Mouse (Mus musculus): ENCODE results near the gene Accs.

The Accs gene

DNA sequence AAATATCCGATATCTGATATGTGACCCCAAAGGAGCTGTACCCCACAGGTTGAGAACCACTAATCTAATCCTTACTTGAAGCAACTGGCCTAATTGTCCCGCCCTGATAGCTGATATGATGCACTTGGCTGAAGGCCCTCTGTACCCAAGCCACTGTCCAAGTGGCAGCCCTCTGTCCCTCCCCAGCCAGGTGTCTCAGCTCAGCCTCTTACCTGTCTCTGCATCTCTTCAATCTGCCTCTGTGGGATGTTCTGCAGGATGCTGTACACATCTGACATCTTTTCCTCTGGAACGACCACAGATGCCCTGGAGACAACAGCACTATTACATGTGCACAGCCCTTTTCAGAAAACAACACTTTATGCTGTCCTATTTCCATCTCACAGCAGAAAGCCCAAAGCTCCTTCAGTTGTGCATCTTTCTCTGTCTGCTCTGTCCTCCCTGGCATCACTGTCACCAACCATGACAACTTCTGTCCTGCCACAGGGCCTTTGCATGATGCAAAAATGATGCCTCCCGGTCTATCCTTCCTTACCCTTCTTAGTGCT, 58.9 kb downstream of the Accs start:
- DNase-seq = no peak

DNA sequence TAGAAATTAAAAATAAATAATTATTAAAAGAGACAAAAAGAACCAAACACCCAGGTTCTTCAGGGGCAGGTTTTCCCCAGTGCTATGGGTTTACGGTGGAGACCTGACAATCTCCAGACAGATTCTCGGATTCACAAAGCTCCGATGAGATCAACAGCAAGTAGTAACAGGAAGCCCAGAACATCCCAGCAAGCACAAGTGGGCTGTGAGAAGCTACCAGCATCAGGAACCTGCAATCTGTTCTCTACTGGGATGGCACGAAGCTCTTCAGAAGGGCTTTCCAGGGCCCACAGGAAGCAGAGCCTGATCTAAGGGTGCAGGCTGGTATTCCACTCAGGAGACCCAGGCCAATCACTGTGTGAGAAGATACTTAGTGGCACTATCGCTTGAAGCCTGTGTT, 61.2 kb downstream of the Accs start:
- no peak for DNase-seq

DNA sequence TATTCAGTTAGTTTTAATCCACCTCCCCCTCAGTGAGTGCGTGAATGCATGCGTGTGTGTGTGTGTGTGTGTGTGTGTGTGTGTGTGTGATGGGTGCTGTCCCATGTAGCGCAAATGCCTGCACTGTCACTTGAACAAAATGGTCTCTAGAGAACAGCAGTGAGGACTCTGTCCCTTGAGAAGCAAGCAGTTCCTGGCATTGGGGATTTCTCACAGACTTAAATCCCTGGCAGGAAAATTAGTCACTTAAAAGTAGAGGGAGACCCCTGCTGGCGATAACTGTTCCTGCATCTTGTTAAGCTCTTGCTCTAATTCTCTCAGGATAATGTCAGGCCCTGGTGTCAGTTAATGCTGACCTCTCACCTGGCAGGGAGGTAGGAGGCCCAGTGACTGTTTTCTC, 63.6 kb downstream of the Accs start:
- DNase-seq = peak; percentile 64

DNA sequence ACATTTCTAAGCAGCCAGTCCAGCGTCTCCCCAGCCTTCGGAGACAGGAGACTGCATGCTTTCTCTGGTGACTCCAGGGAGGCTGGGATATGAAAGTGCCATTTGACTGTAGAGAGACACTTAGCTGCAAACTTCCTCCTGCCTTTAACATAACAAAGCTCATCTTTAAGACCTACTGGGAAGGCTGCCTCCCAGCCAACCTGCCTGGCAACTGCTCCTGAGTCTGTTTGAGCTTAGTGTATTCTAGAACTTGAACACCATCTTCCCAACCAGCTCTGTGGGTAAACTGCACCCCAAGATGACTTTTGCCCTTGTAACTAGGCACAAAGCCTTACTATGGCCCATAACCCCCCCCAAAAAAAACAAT, 64.3 kb downstream of the Accs start:
- no peak for DNase-seq

DNA sequence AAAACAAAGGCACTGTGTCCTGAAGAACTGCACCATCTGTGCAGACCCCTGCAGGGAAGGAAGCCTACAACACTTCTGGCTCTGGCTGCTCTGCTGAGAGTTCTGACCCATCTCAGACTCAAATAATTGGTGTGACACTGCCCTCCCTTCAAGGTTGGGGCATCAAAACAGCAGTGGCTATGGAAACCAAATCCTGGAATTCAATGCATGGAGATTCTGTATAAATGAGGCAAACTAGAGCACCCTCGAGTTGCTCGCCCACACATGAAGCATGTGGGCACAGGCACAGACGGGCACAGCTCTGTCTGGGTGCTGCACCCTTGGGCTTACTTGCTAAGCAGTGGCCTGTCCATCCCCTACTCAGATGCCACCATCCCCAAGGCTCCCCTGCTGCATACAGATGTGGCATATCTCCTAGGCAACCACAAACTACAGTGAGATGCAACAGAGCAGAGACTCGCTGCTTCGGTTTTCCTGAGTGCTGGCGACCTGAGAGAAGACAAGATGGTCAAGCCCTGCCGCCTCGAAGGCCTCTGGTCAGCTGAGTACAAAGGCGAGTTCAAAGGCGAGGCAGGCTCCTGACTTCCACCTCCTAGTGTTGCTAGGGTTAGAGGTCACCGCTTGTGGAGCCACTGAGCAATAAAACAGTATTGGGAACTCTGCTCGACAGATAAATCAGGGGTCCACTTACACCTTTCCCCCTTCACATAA, 64.9 kb downstream of the Accs start:
- DNase-seq = no peak

DNA sequence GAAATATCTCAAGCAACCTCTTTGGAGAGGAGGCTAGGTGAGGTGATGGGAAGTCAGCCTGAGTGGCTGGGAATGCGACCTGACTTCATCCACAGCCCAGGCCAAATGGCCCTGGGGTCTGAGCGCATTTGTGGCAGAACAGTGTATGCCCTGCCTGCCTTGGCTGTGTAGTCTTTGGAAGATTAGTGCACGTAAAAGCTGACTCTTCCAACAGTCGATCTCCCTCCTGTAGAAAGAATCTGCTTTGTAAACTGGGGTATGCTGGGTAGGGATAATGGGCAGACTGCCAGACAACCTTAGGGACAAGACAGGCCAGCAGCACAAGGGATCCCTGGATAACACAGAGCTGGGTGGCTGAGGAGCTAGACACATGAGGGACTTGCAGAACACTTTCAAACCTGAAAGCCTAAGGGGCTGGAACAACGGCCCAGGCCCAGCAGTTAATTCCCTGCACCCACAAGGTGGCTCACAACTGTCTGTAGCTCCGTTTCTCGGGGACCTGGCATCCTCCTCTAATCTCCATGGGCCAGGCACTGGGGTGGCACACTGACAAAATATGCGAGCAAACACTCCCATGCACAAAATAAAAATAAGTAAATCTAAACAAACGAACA, 65.7 kb downstream of the Accs start:
- no peak for DNase-seq
